Mouse (Mus musculus) heart, adult 9 months (tissue): Measurements from ENCODE around the gene Pxt1.
"Not testable (repeated sequence)": the region's sequence is repeated elsewhere in the genome, so short reads cannot be mapped to it uniquely, and the experiment has no call there.

ENCODE experiments used
- DNase-seq, 2 experiments: peaks; one replicate each; pipeline ENCODE4 v3.0.0; 2022; ENCODE audit warnings: low spot score in 2 of 2

Pxt1 gene

GRCm38 (mm10) chr17:28943740-28944139 lies at the start of gene Pxt1:
Pxt1 (minus strand) TSS chr17:28943840.
- DNase-seq, result no peak

- not testable (repeated sequence) for DNase-seq
These were observed 49.4 kb upstream of the Pxt1 start for GRCm38 (mm10) chr17:28993004-28993403.

GRCm38 (mm10) chr17:28992105-28992504 lies 48.5 kb upstream of the Pxt1 start:
- peak in 1 of 2 experiments; percentile 33 for DNase-seq

GRCm38 (mm10) chr17:28991286-28991685 lies 47.6 kb upstream of the Pxt1 start:
- DNase-seq, result no peak

- no peak for DNase-seq
These were observed 46.4 kb upstream of the Pxt1 start for GRCm38 (mm10) chr17:28990060-28990459.

GRCm38 (mm10) chr17:28988996-28989395 lies 45.4 kb upstream of the Pxt1 start:
- no peak for DNase-seq

- DNase-seq, result no peak
These were observed 44.7 kb upstream of the Pxt1 start for GRCm38 (mm10) chr17:28988291-28988690.

- no peak for DNase-seq
These were observed 44.1 kb upstream of the Pxt1 start for GRCm38 (mm10) chr17:28987713-28988112.

GRCm38 (mm10) chr17:28986833-28987232 lies 43.2 kb upstream of the Pxt1 start:
- DNase-seq, result peak in 1 of 2 experiments; percentile 6

GRCm38 (mm10) chr17:28984724-28985420 lies 41.2 kb upstream of the Pxt1 start:
- DNase-seq, result no peak

- DNase-seq, result no peak
These were observed 39.0 kb upstream of the Pxt1 start for GRCm38 (mm10) chr17:28982591-28982990.

GRCm38 (mm10) chr17:28981081-28981480 lies 37.4 kb upstream of the Pxt1 start:
- no peak for DNase-seq

- DNase-seq, result no peak
These were observed 35.5 kb upstream of the Pxt1 start for GRCm38 (mm10) chr17:28979091-28979490.

- no peak for DNase-seq
These were observed 26.5 kb upstream of the Pxt1 start for GRCm38 (mm10) chr17:28970122-28970521.

- no peak for DNase-seq
These were observed 23.5 kb upstream of the Pxt1 start for GRCm38 (mm10) chr17:28967021-28967610.

GRCm38 (mm10) chr17:28961596-28961995 lies 18.0 kb upstream of the Pxt1 start:
- no peak for DNase-seq

GRCm38 (mm10) chr17:28960597-28960996 lies 17.0 kb upstream of the Pxt1 start:
- no peak for DNase-seq

- DNase-seq, result no peak
These were observed 10.8 kb upstream of the Pxt1 start for GRCm38 (mm10) chr17:28954416-28954815.

- DNase-seq, result peak in 1 of 2 experiments; percentile 20
These were observed 9.6 kb upstream of the Pxt1 start for GRCm38 (mm10) chr17:28953251-28953650.

- peak; percentile 94 to 95 for DNase-seq
These were observed 8.5 kb upstream of the Pxt1 start, which contains the start of gene Kctd20 for GRCm38 (mm10) chr17:28951831-28952799. Kctd20 (plus strand) TSS chr17:28951950.

- no peak for DNase-seq
These were observed 7.1 kb upstream of the Pxt1 start for GRCm38 (mm10) chr17:28950751-28951150.

- no peak for DNase-seq
These were observed 5.0 kb upstream of the Pxt1 start for GRCm38 (mm10) chr17:28948661-28949060.
